Mouse (Mus musculus): ENCODE data around the gene Srp54a. TPM values are rescaled to one million over a fixed set of nuclear protein-coding genes. Genes with fewer than 3 reads are reported as not detected.
"Not testable (repeated sequence)": the region's sequence is repeated elsewhere in the genome, so short reads cannot be mapped to it uniquely, and the experiment has no call there.

Srp54a gene
- polyA plus RNA-seq (2015; fragmentation: Nextera tagmentation; extraction: Ambion mirVana): 184 and 189 TPM in 2 replicates

DNA sequence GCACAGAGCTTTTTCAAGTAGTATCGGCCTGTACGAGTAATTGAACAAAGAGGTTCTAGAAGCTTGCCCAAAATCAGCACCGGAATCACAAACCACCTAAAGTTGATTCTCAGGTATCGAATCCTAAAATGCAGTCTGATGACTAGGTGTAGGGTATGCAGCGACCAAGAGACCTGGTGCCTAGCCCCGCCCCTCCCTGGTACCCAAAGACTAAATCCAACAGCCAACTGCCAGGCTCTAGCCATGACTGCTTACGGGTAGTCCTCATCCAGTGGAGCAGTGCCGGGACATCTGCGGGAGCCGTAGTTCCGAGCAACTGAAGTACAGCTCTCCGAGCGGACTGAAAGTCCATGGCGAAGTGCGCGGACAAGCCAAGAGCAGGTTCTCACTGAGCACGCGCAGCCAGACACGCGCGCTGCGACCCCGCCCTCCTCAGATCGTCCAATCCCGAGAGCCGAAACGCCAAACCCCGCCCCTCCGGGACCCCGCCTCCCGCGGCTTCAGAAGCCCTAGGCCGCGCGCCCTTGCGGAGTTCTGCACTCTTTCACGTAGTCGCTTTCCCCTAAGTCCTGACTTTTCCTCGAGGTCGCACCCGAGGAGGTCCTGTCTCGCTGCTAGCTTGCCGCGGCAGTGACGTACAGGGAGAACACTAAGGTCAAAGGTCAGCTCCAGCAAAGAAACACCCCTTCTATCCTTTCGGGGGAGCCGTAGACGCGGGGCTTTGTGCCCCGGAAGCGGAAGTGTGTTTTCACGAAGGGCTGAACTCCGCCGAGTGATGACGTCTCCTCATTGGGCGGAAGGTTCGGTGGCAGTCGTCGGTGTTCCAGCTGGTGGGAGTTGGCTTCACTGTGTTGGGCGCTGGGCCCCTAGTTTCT is at the start of gene Srp54a, which contains the start of gene 2700097O09Rik:
Gene Srp54a (plus strand): TSS at position 537 of the 875 bp plus-strand sequence.
Gene 2700097O09Rik (minus strand): TSS at position 385 of the 875 bp plus-strand sequence.
- H3K9ac ChIP-seq (ENCODE audit: low read length): peak within 1 kb of the TSS; percentile 85
- WGBS: under 1% methylated on average over 60 of the region's 60 CpGs
- not testable (repeated sequence) for H3K27me3 ChIP-seq (ENCODE audit: control insufficient read depth, insufficient read depth, low read length); H3K36me3 ChIP-seq (ENCODE audit: control insufficient read depth, insufficient read depth, low read length); H3K4me1 ChIP-seq (ENCODE audit: control insufficient read depth, insufficient read depth, low read length); H3K9me3 ChIP-seq (replicated peaks; ENCODE audit: control insufficient read depth, low read length)
- peak within 1 kb of the TSS; percentile 66 for H3K4me3 ChIP-seq (replicated peaks; ENCODE audit: low read length)
- peak; percentile 99 for ATAC-seq (ENCODE audit: insufficient read depth, low FRiP score)
- H3K27ac ChIP-seq (ENCODE audit: low read length): peak within 1 kb of the TSS; percentile 90
- H3K4me2 ChIP-seq (ENCODE audit: low read depth, low read length): peak within 1 kb of the TSS; percentile 60

DNA sequence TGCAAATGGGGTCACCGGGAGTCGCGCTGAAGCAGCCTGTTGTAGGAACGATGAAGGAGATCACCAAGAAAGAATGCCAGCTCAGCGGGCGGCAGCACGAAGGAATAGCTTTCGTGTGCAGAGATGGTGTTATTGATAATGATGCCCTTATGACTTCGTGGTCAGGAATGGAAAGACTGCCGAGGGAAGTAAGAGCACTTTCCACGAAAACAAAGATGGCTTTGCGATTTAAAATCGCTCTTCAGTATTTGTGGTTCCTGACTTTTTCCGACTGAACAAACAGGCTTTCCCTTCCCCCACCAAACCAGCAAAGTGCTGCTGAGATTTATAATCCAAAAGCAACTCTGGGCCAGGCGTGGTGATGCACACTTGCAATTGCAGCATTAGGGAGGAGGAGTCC is 39.1 kb upstream of the Srp54a start:
- Histone ChIP-seq H3K27ac (ENCODE audit: low read length) (no peak overlapping the region), H3K36me3 (ENCODE audit: control insufficient read depth, insufficient read depth, low read length) (0 out of 2 replicates have a peak, but pooled peaks cover under 1% of the 10 kb centered on the region), H3K9ac (ENCODE audit: low read length) (no peak overlapping the region), H3K27me3 (ENCODE audit: control insufficient read depth, insufficient read depth, low read length) (no peaks in the 10 kb centered on the region), H3K4me3 (replicated peaks; ENCODE audit: low read length) (no peak overlapping the region), H3K9me3 (replicated peaks; ENCODE audit: control insufficient read depth, low read length) (no peaks in the 10 kb centered on the region), H3K4me2 (ENCODE audit: low read depth, low read length) (no peak overlapping the region), H3K4me1 (ENCODE audit: control insufficient read depth, insufficient read depth, low read length) (no peaks in the 10 kb centered on the region)
- no peak for ATAC-seq (ENCODE audit: insufficient read depth, low FRiP score)
- WGBS: 71% methylated on average over 15 of the region's 15 CpGs

DNA sequence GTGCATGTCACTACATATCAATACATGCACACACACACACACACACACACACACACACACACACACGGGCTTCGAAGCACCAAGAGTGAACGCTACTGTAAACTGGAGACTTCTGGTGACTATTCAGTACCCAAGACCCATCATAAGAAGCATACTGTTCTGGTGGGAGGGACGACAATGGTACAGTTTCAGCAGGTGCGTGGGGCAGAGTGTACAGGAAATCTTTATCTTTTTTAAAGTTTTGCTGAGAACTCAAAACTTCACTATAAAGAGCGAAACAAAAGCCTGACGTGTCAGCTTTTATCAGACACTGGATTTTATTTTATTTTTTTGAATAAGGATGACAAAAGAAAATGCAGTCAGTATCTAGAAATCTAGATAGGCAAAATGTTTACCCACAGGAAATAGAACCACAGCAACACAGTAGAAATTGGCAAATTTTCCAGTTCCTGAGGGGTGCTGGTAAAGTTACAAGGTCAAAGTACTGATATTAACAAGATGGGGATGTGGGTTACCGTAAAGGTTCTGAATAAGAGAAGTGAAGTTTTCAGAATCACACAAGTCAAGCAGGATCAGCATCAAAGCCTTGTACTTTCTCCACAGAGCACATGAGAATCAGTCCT is 30.2 kb upstream of the Srp54a start:
- Histone ChIP-seq H3K27ac (ENCODE audit: low read length) (no peak overlapping the region), H3K9me3 (replicated peaks; ENCODE audit: control insufficient read depth, low read length) (no peaks in the 10 kb centered on the region), H3K9ac (ENCODE audit: low read length) (no peak overlapping the region), H3K4me1 (ENCODE audit: control insufficient read depth, insufficient read depth, low read length) (no peaks in the 10 kb centered on the region), H3K27me3 (ENCODE audit: control insufficient read depth, insufficient read depth, low read length) (no peaks in the 10 kb centered on the region), H3K4me3 (replicated peaks; ENCODE audit: low read length) (no peak overlapping the region), H3K4me2 (ENCODE audit: low read depth, low read length) (no peak overlapping the region), H3K36me3 (ENCODE audit: control insufficient read depth, insufficient read depth, low read length) (0 out of 2 replicates have a peak, but pooled peaks cover 4% of the 10 kb centered on the region)
- WGBS: 93% methylated on average over 8 of the region's 8 CpGs
- no peak for ATAC-seq (ENCODE audit: insufficient read depth, low FRiP score)

DNA sequence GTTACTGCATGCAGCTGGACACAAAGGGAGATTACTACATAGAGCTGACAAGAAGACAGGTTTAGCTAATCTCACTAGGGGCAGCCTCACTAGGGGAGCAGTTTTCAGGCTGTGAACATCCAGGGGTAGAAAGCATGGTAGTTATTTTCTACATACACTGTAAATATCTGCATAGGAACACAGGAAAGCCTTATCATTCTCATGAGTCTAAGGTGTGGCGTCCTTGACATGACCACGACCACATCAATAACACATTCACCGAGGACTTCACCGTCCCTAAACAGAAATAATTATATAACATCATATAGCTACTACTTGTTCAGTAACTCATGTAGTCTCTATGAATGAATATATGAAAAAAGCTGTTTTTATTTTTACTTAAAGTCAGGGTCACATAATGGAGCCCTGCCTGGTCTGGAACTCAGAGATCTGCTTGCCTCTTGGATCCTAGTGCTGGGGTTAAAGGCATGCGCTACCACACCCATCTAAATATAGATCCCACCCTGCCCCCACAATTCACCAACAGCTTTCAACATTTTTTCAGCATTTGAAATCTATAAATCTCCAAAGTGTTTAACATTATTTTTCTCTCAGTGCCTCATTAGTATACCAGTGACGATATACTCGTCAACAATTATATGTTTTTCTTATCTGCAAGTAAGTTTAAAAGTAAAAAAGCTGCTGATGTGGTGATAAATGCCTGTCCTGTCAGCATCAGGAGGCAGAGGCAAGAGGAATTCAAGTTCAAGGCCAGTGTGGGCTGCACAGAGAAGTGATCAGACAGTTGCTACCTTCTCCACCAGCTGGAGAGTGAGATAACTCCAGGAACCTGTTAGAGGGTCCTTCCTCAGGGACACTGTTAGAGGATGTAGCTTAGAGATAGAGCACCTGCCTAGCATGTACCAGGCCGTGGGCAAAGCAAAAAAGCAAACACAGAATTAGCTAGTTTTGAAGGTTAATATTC is 28.6 kb upstream of the Srp54a start:
- WGBS: 80% methylated on average over 8 of the region's 8 CpGs
- no peak overlapping the region for H3K4me2 ChIP-seq (ENCODE audit: low read depth, low read length)
- ATAC-seq (ENCODE audit: insufficient read depth, low FRiP score): no peak

DNA sequence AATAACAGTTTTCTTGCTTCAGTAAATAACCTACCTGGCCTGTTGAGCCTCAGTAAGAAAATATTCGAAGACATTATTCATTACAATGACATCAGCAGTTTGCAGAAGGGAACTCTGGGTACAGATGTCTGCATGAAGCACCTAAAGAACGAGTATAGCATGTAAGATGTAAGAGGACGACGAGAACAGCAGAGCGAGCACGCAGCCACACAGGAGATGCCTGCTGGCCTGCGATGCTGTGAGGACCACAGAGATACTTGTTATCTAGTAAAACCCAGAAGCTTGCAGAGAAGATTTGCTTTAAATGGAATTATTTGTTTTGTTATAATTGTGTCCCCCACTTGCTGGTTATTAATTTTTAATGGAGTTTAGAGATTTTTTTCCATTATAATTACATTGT is 26.8 kb upstream of the Srp54a start:
- H3K36me3 ChIP-seq (ENCODE audit: control insufficient read depth, insufficient read depth, low read length): no peaks in the 10 kb centered on the region
- WGBS: 87% methylated on average over 7 of the region's 7 CpGs
- no peak for ATAC-seq (ENCODE audit: insufficient read depth, low FRiP score)

More for the DNA sequence above, 28.6 kb upstream of the Srp54a start:
- Histone ChIP-seq H3K9me3 (replicated peaks; ENCODE audit: control insufficient read depth, low read length) (no peaks in the 10 kb centered on the region), H3K4me3 (replicated peaks; ENCODE audit: low read length) (no peak overlapping the region), H3K36me3 (ENCODE audit: control insufficient read depth, insufficient read depth, low read length) (no peaks in the 10 kb centered on the region), H3K9ac (ENCODE audit: low read length) (no peak overlapping the region), H3K27ac (ENCODE audit: low read length) (no peak overlapping the region), H3K27me3 (ENCODE audit: control insufficient read depth, insufficient read depth, low read length) (no peaks in the 10 kb centered on the region), H3K4me1 (ENCODE audit: control insufficient read depth, insufficient read depth, low read length) (no peaks in the 10 kb centered on the region)

DNA sequence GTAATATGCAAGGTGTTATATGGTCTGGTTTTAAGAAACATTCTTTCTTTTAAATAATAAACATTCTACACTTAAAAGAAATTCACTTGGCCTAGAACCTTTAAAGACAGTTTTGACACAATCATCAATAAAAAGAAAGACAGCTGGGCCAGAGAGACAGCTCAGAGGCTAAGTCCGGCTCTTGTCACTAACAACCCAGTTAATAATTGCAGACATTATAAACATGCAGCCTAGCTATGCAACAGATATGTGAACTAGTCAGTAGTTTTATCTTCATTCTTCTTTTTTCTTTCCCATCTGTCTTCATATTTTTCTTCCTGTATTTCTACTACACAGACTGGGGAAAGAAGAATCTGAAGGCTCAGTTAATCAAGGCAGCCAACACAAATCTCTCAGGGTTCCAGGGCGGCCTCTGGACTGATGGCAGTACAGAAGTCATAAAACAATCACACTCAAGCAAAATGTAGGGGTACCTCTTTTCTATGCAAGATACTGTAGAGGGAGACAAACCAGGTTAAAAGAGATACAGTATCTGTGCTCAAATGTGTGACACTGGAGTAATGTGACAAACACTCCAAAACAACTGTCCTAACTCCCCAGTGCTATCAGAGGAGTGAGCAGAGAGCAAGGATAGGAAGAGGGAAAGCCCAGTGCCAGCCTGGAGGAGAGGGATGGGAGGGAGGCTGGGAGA is 25.4 kb upstream of the Srp54a start:
- H3K9me3 ChIP-seq (replicated peaks; ENCODE audit: control insufficient read depth, low read length): no peaks in the 10 kb centered on the region
- no peak overlapping the region for H3K4me3 ChIP-seq (replicated peaks; ENCODE audit: low read length)
- H3K27ac ChIP-seq (ENCODE audit: low read length): no peak overlapping the region
- ATAC-seq (ENCODE audit: insufficient read depth, low FRiP score): no peak
- H3K36me3 ChIP-seq (ENCODE audit: control insufficient read depth, insufficient read depth, low read length): no peaks in the 10 kb centered on the region
- H3K9ac ChIP-seq (ENCODE audit: low read length): no peak overlapping the region
- WGBS: 53% methylated on average over 2 of the region's 2 CpGs
- H3K27me3 ChIP-seq (ENCODE audit: control insufficient read depth, insufficient read depth, low read length): no peaks in the 10 kb centered on the region
- 0 out of 2 replicates have a peak, but pooled peaks cover 5% of the 10 kb centered on the region for H3K4me1 ChIP-seq (ENCODE audit: control insufficient read depth, insufficient read depth, low read length)
- H3K4me2 ChIP-seq (ENCODE audit: low read depth, low read length): no peak overlapping the region

More for the DNA sequence above, 26.8 kb upstream of the Srp54a start:
- H3K27me3 ChIP-seq (ENCODE audit: control insufficient read depth, insufficient read depth, low read length): no peaks in the 10 kb centered on the region
- no peak overlapping the region for H3K27ac ChIP-seq (ENCODE audit: low read length)
- H3K4me2 ChIP-seq (ENCODE audit: low read depth, low read length): no peak overlapping the region
- no peak overlapping the region for H3K4me3 ChIP-seq (replicated peaks; ENCODE audit: low read length)
- H3K9me3 ChIP-seq (replicated peaks; ENCODE audit: control insufficient read depth, low read length): no peaks in the 10 kb centered on the region
- H3K9ac ChIP-seq (ENCODE audit: low read length): no peak overlapping the region
- H3K4me1 ChIP-seq (ENCODE audit: control insufficient read depth, insufficient read depth, low read length): no peaks in the 10 kb centered on the region

DNA sequence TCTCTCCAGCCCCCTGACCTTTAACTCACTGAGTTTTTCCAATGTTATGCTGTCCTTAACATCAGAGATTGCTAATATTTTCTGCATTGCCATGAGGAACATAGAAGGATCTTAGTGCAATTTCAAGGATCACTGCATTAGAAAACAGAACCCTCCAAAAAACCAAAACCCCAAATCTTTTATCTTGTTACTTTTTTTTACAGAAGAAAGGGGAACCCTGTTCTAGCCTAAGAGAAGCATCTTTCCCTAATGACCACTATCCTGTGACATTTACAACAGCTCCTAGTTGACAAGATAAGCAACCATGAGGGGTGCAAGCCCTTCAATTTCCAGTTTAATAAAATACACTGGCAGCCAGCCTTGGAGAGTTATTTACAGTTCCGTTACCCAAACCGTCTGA is 23.4 kb upstream of the Srp54a start:
- H3K27ac ChIP-seq (ENCODE audit: low read length): no peak overlapping the region
- no peaks in the 10 kb centered on the region for H3K27me3 ChIP-seq (ENCODE audit: control insufficient read depth, insufficient read depth, low read length)
- H3K4me1 ChIP-seq (ENCODE audit: control insufficient read depth, insufficient read depth, low read length): peaks cover 5% of the 10 kb centered on the region; the same call in 1 of the 2 replicates
- WGBS: 79% methylated on average over 2 of the region's 2 CpGs
- H3K4me2 ChIP-seq (ENCODE audit: low read depth, low read length): no peak overlapping the region
- no peak overlapping the region for H3K4me3 ChIP-seq (replicated peaks; ENCODE audit: low read length)
- no peak for ATAC-seq (ENCODE audit: insufficient read depth, low FRiP score)
- H3K36me3 ChIP-seq (ENCODE audit: control insufficient read depth, insufficient read depth, low read length): no peaks in the 10 kb centered on the region
- no peaks in the 10 kb centered on the region for H3K9me3 ChIP-seq (replicated peaks; ENCODE audit: control insufficient read depth, low read length)
- H3K9ac ChIP-seq (ENCODE audit: low read length): no peak overlapping the region

DNA sequence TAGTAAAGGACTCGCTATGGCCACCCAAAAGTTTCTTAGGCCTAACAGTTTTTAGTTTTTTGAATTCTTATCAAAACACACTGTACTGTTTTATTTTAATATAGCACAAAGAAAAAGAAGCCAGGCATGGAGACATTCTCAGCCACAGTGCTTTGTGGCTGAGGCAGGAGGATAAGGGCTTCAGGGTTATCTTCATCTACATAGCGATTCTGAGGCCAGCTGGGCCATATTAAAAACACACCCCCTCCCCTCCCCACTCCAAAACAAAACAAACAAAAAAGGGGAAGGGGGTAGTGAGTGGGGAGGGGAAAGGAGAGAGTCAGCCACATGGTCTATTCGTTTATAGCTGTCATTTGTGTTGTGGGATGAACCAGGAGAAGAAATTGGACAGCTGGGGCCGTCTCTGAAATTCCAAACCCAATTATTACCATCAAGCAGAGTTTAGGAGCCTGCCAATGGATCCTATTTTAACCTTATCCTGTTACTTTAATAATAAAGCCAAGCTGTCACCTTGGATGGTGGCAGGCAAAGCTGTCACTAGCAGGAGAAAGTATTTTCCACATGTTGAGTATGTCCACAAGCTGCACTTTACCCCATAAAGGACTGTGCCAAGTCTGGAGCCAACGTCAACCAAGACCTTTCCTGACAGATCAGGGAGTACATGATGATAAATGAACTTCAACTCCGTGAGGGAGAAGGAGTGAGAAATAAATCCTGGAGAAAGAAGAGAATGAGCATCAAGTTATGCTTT is 21.0 kb upstream of the Srp54a start:
- no peak overlapping the region for H3K27ac ChIP-seq (ENCODE audit: low read length)
- H3K4me2 ChIP-seq (ENCODE audit: low read depth, low read length): no peak overlapping the region
- WGBS: 56% methylated on average over 6 of the region's 6 CpGs
- no peak overlapping the region for H3K4me3 ChIP-seq (replicated peaks; ENCODE audit: low read length)
- no peaks in the 10 kb centered on the region for H3K27me3 ChIP-seq (ENCODE audit: control insufficient read depth, insufficient read depth, low read length)
- H3K36me3 ChIP-seq (ENCODE audit: control insufficient read depth, insufficient read depth, low read length): no peaks in the 10 kb centered on the region
- no peak overlapping the region for H3K9ac ChIP-seq (ENCODE audit: low read length)
- ATAC-seq (ENCODE audit: insufficient read depth, low FRiP score): no peak
- H3K9me3 ChIP-seq (replicated peaks; ENCODE audit: control insufficient read depth, low read length): no peaks in the 10 kb centered on the region
- peaks cover 5% of the 10 kb centered on the region; the same call in 1 of the 2 replicates for H3K4me1 ChIP-seq (ENCODE audit: control insufficient read depth, insufficient read depth, low read length)

Measured in stomach, embryonic 16.5 days (tissue).